Mouse (Mus musculus) left cerebral cortex, postnatal 4 days (tissue): ENCODE data around the gene Tmem231. TPM values are rescaled to one million over a fixed set of nuclear protein-coding genes. Genes with fewer than 3 reads are reported as not detected.
A peak's percentile ranks its signal among the peaks of the same experiment; 100 is the strongest.

ENCODE experiments used
- DNase-seq: peaks from one replicate; pipeline ENCODE4 v3.0.0-alpha.2; 2022
- intact Hi-C: fragments of 180-260 bp; cut with DNase I; formaldehyde crosslinking; loops from one replicate; pipeline ENCODE4 v1.15.1; 2025
- total RNA-seq, 2 experiments: library from RNA; stranded (reverse); gene quantifications; 2 replicates each; pipeline ENCODE4 v1.2.3; 2021

Tmem231 gene
- total RNA-seq, 2 experiments from 2014 or later, result 11.6 to 11.9 TPM

GRCm38 (mm10) chr8:111911572-111911971 is 22.1 kb downstream of the Tmem231 start:
- peak; percentile 16 for DNase-seq
- intact Hi-C loops, result no loop called here

- intact Hi-C loops, result no loop called here
These were observed 23.8 kb downstream of the Tmem231 start, which contains the start of gene Chst5 for GRCm38 (mm10) chr8:111909621-111910450. TSS of gene Chst5 (minus strand) at chr8:111910447.

GRCm38 (mm10) chr8:111905500-111906121 is 28.1 kb downstream of the Tmem231 start:
- intact Hi-C loops, result no loop called here
- no peak for DNase-seq

More at GRCm38 (mm10) chr8:111909621-111910450, 23.8 kb downstream of the Tmem231 start, which contains the start of gene Chst5:
- DNase-seq, result peak; percentile 46

- no peak for DNase-seq
- intact Hi-C loops, result no loop called here
These were observed 31.6 kb downstream of the Tmem231 start for GRCm38 (mm10) chr8:111902080-111902479.

GRCm38 (mm10) chr8:111898586-111898985 is 35.1 kb downstream of the Tmem231 start:
- no peak for DNase-seq
- intact Hi-C loops, result no loop called here

GRCm38 (mm10) chr8:111894955-111895354 is 38.7 kb downstream of the Tmem231 start:
- intact Hi-C loops, result no loop called here
- no peak for DNase-seq

- DNase-seq, result no peak
- intact Hi-C loops, result no loop called here
These were observed 41.1 kb downstream of the Tmem231 start for GRCm38 (mm10) chr8:111892615-111893014.

GRCm38 (mm10) chr8:111891983-111892382 is 41.7 kb downstream of the Tmem231 start:
- DNase-seq, result no peak
- intact Hi-C loops, result no loop called here

- intact Hi-C loops, result no loop called here
These were observed 42.8 kb downstream of the Tmem231 start for GRCm38 (mm10) chr8:111890911-111891303.

GRCm38 (mm10) chr8:111889931-111890910 is 43.5 kb downstream of the Tmem231 start:
- DNase-seq, result peak; percentile 32
- intact Hi-C loops, result no loop called here

More at GRCm38 (mm10) chr8:111890911-111891303, 42.8 kb downstream of the Tmem231 start:
- DNase-seq, result no peak

- DNase-seq, result peak; percentile 24
- intact Hi-C loops, result no loop called here
These were observed 45.5 kb downstream of the Tmem231 start for GRCm38 (mm10) chr8:111888091-111888650.

- DNase-seq, result no peak
- intact Hi-C loops, result no loop called here
These were observed 46.2 kb downstream of the Tmem231 start for GRCm38 (mm10) chr8:111887479-111887878.

- intact Hi-C loops, result no loop called here
- DNase-seq, result no peak
These were observed 50.1 kb downstream of the Tmem231 start for GRCm38 (mm10) chr8:111883615-111884014.

- intact Hi-C loops, result no loop called here
- peak; percentile 47 for DNase-seq
These were observed 52.1 kb downstream of the Tmem231 start for GRCm38 (mm10) chr8:111881591-111881990.

GRCm38 (mm10) chr8:111877711-111878110 is 56.0 kb downstream of the Tmem231 start:
- DNase-seq, result no peak
- intact Hi-C loops, result no loop called here

- intact Hi-C loops, result no loop called here
- peak; percentile 99 for DNase-seq
These were observed 57.2 kb downstream of the Tmem231 start, which contains the start of gene Tmem170 for GRCm38 (mm10) chr8:111876355-111876948. TSS of gene Tmem170 (minus strand) at chr8:111876750.

GRCm38 (mm10) chr8:111875758-111876157 is 57.9 kb downstream of the Tmem231 start:
- DNase-seq, result no peak
- intact Hi-C loops, result no loop called here

GRCm38 (mm10) chr8:111871278-111871677 is 62.4 kb downstream of the Tmem231 start:
- intact Hi-C loops, result no loop called here
- DNase-seq, result no peak

GRCm38 (mm10) chr8:111870379-111870778 is 63.3 kb downstream of the Tmem231 start:
- DNase-seq, result no peak
- intact Hi-C loops, result no loop called here

- DNase-seq, result no peak
- intact Hi-C loops, result no loop called here
These were observed 65.0 kb downstream of the Tmem231 start for GRCm38 (mm10) chr8:111868664-111869063.
